Mouse (Mus musculus): ENCODE data around the gene Gchfr.

GRCm38 (mm10) chr2:119189029-119189710 is 21.6 kb downstream of the Gchfr start:
- TF ChIP-seq EP300 (IDR thresholded peaks at IDR 0.05; ENCODE audit: low read depth), result no peak
- peak; percentile 95 for TF ChIP-seq CTCF (IDR thresholded peaks at IDR 0.05; ENCODE audit: low read depth)
